ENCODE assay signal across 23 mouse cellular contexts in genomic region chr11:119724709-119725108, GRCm38 (mm10).
DNase-seq lines count a peak whose midpoint lies in the region; ATAC-seq and TF ChIP-seq lines count a peak whose summit lies in the region.
"Had no signal": no experiment of that assay in that cellular context is flagged by ENCODE, and none has a peak within 500 bp of the region (broad histone marks: within the 10 kb centered on the region; RNA-seq: fewer than 3 reads in every experiment).

No protein-coding gene starts in this region.

- no peaks in the 10 kb centered on the region for H3K27me3 ChIP-seq in liver, embryonic 11.5 days (replicated peaks; ENCODE audit: control insufficient read depth, insufficient read depth, low read length)
- H3K27me3 ChIP-seq in liver, embryonic 14.5 days (ENCODE audit: control insufficient read depth, insufficient read depth, low read length), result no peaks in the 10 kb centered on the region
- H3K27me3 ChIP-seq: embryonic facial prominence, embryonic 12.5 days; forebrain, embryonic 13.5 days; heart, embryonic 15.5 days; intestine, embryonic 15.5 days had no signal

- H3K27ac ChIP-seq in liver, embryonic 11.5 days (ENCODE audit: low read depth, low read length), result 0 out of 2 replicates have a peak overlapping the region, but pooled peaks have one; percentile 19
- H3K27ac ChIP-seq in bone marrow macrophage, adult 2 months (ENCODE audit: insufficient read depth, low read depth, low read length), result 0 out of 2 replicates have a peak overlapping the region, but pooled peaks have one; percentile 10
- H3K27ac ChIP-seq in liver, embryonic 14.5 days, result no peak overlapping the region
- H3K27ac ChIP-seq: embryonic facial prominence, embryonic 12.5 days; heart, adult 2 months; heart, embryonic 15.5 days; intestine, embryonic 15.5 days had no signal

- ATAC-seq in liver, embryonic 11.5 days (replicated peaks; ENCODE audit: low FRiP score), result peak; percentile 86
- ATAC-seq in liver, embryonic 14.5 days (ENCODE audit: insufficient read depth), result peak; percentile 59; the same call in 1 of the 2 replicates
- ATAC-seq: CD4-positive, CD25-positive, alpha-beta regulatory T cell, adult 4 months; forebrain, embryonic 13.5 days; forebrain, postnatal 0 days; intestine, embryonic 15.5 days had no signal

- TF ChIP-seq EP300 in liver, embryonic 14.5 days (IDR thresholded peaks at IDR 0.05; ENCODE audit: low read depth), result no peak

- 65% methylated on average over 9 of the region's 9 CpGs for WGBS in liver, embryonic 11.5 days
- 55% methylated on average over 9 of the region's 9 CpGs for WGBS in liver, embryonic 14.5 days (ENCODE audit: insufficient replicate concordance)

- no peak for TF ChIP-seq POLR2A in bone marrow macrophage, adult 2 months (IDR thresholded peaks at IDR 0.05; ENCODE audit: borderline replicate concordance, low read depth, low read length)

- H3K9ac ChIP-seq in liver, embryonic 11.5 days (ENCODE audit: low read depth, low read length), result peak overlapping the region; percentile 44
- H3K9ac ChIP-seq in liver, embryonic 14.5 days (replicated peaks), result no peak overlapping the region
- H3K9ac ChIP-seq: embryonic facial prominence, embryonic 12.5 days; forebrain, embryonic 13.5 days; forebrain, postnatal 0 days; heart, embryonic 15.5 days; intestine, embryonic 15.5 days had no signal

- TF ChIP-seq CTCF in bone marrow macrophage, adult 2 months (IDR thresholded peaks at IDR 0.05; ENCODE audit: low read depth, low read length), result no peak
- TF ChIP-seq CTCF in liver, embryonic 14.5 days (IDR thresholded peaks at IDR 0.05; ENCODE audit: low read depth), result no peak

- peak overlapping the region; percentile 43 for H3K4me2 ChIP-seq in liver, embryonic 11.5 days
- peak overlapping the region; percentile 20; the same call in 1 of the 2 replicates for H3K4me2 ChIP-seq in liver, embryonic 14.5 days (ENCODE audit: low read depth)
- H3K4me2 ChIP-seq: embryonic facial prominence, embryonic 12.5 days; forebrain, embryonic 13.5 days; heart, embryonic 11.5 days; heart, embryonic 15.5 days; intestine, embryonic 15.5 days had no signal

- no peaks in the 10 kb centered on the region for H3K9me3 ChIP-seq in liver, embryonic 11.5 days (ENCODE audit: control insufficient read depth, low read length)
- H3K9me3 ChIP-seq in liver, embryonic 14.5 days (ENCODE audit: control insufficient read depth, low read length), result no peaks in the 10 kb centered on the region
- H3K9me3 ChIP-seq: embryonic facial prominence, embryonic 12.5 days; forebrain, embryonic 13.5 days; G1E; heart, embryonic 15.5 days; intestine, embryonic 15.5 days had no signal

- peaks cover 17% of the 10 kb centered on the region for H3K4me1 ChIP-seq in liver, embryonic 11.5 days (replicated peaks; ENCODE audit: control insufficient read depth, insufficient read depth, low read length)
- H3K4me1 ChIP-seq in bone marrow macrophage, adult 2 months (ENCODE audit: control insufficient read depth, insufficient read depth, low read length), result peaks cover 44% of the 10 kb centered on the region
- H3K4me1 ChIP-seq in liver, embryonic 14.5 days (replicated peaks; ENCODE audit: control insufficient read depth in 2 of 2, insufficient read depth in 2 of 2, low read length in 1 of 2), result peaks cover 0 to 22% of the 10 kb centered on the region in 2 experiments; a peak in 3 of 4 replicates
- H3K4me1 ChIP-seq: intestine, embryonic 15.5 days had no signal

- H3K36me3 ChIP-seq in liver, embryonic 11.5 days (ENCODE audit: control insufficient read depth, insufficient read depth, low read length), result no peaks in the 10 kb centered on the region
- H3K36me3 ChIP-seq in liver, embryonic 14.5 days (replicated peaks; ENCODE audit: control insufficient read depth, insufficient read depth, low read depth), result peaks cover 10% of the 10 kb centered on the region; the same call in 1 of the 2 replicates
- H3K36me3 ChIP-seq: intestine, embryonic 15.5 days had no signal

- no peak overlapping the region; the same call in 1 of the 2 replicates for H3K4me3 ChIP-seq in liver, embryonic 11.5 days (ENCODE audit: low read depth, low read length)
- no peak overlapping the region for H3K4me3 ChIP-seq in bone marrow macrophage, adult 2 months (ENCODE audit: insufficient read depth, low read length)
- H3K4me3 ChIP-seq in liver, embryonic 14.5 days (ENCODE audit: insufficient read depth in 1 of 2, low read depth in 2 of 2, low read length in 2 of 2), result no peak overlapping the region
- H3K4me3 ChIP-seq: embryonic facial prominence, embryonic 12.5 days; forebrain, embryonic 13.5 days; heart, adult 2 months; heart, embryonic 15.5 days; intestine, embryonic 15.5 days had no signal

- DNase-seq in liver, embryonic 11.5 days (ENCODE audit: low spot score), result no peak
- DNase-seq in liver (no peak), 416B (ENCODE audit: low read depth) (peak; percentile 24)
- DNase-seq in liver, embryonic 14.5 days (ENCODE audit: low read depth in 3 of 3, low spot score in 3 of 3), result peak in 1 of 3 experiments; percentile 20
- DNase-seq in heart, postnatal 4 days, result no peak
- DNase-seq in cerebellum, adult 11 months, result no peak
- DNase-seq: adrenal gland, adult 8-10 months; adrenal gland, postnatal 36 days; B cell, adult 2 months; cerebellum, adult 2 months; cerebellum, postnatal 10 days; forebrain, postnatal 0 days; gastrocnemius, postnatal 14 days; heart, adult 2 months; heart, postnatal 14 days had no signal
